Mouse (Mus musculus): ENCODE results near the gene Tceanc. TPM values are rescaled to one million over a fixed set of nuclear protein-coding genes. Genes with fewer than 3 reads are reported as not detected.

Tceanc gene
- polyA plus RNA-seq, 1 experiment from 2014 or later = 8.2 TPM

DNA sequence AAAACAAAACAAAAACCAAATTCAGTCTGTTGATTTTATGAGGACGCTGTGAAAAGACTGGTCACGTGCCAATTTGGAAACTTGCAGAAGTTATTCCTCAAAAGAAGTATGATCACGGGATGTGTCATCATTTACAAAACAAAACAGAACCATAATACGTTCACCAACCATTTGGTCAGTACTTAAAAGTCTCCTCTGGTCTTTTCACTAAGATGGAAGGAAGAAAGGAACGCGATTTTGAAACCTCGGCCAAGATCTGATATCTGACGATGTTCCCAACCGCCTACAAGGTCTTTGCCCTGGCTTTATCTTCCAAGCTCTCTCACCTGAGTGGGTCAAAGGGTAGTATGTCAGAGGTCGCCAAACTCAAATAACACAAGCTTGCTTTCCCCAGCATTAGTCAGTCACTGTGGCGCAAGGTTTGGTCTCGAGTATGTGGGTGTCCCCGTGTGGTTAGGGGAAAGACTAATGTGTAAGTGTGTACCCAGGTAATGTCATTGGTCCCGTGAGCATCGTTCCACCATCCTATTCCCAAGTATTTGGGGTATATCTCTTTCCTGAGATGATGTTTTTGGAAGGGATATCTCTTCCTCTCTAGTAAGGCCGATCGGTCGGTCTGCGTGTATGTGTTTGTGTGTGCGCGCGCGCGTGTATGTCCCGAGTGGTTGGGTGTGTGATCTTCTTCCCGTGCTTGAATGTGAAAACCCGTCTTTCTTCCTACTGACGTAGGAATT is 39.6 kb downstream of the Tceanc start:
- no peaks in the 10 kb centered on the region; the same call in 1 of the 2 replicates for H3K27me3 ChIP-seq
- H3K4me1 ChIP-seq = no peaks in the 10 kb centered on the region
- peak overlapping the region; percentile 57 for H3K4me3 ChIP-seq
- H3K36me3 ChIP-seq = no peaks in the 10 kb centered on the region
- 26% methylated on average over 28 of the region's 28 CpGs for WGBS
- peak overlapping the region; percentile 85 for H3K27ac ChIP-seq
- peak overlapping the region; percentile 45 for H3K4me2 ChIP-seq
- peak overlapping the region; percentile 63 for H3K9ac ChIP-seq
- no peak for ATAC-seq (ENCODE audit: insufficient number of reproducible peaks, low FRiP score, low TSS enrichment, low read depth)
- no peaks in the 10 kb centered on the region for H3K9me3 ChIP-seq

DNA sequence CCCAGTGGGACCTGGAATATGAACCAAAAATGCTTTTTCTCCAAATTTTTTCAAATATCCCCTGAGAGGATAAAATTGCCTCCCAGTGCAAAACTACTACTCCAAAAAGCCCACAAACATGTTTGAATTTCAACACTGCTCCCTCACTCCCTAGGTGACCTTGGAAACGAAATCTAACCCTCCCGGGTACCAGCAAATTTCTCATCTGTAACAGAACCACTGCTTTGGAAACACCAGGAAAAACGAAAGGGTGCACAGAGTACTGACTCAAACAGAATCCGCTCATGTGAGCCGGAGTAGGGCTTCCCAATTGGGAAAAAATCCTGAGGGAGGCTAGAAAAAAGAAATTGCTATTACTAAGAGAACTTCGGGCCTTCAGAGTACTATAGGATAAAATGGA is 41.0 kb downstream of the Tceanc start:
- WGBS = 53% methylated on average over 6 of the region's 6 CpGs
- peak overlapping the region; percentile 57 for H3K4me3 ChIP-seq
- no peak overlapping the region for H3K9ac ChIP-seq

DNA sequence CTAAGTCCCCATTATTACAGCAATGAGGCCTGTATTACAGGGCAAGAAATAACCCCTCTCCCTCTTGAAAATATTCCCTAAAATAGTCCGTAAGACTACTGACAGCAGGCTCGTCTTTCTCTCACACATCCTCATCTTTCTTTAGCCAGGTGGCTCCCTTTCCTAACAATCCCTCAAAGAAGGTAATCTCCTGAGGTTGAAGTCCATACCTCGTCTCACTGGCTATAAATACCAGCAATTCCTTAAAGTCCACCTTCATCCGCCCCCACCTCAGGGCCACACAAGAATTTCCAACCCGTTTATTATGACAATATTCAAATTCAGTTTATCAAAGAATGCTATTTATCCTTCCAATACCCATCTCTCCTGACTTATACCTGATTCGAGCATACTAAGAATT is 45.8 kb downstream of the Tceanc start:
- Histone ChIP-seq H3K9me3 (no peaks in the 10 kb centered on the region), H3K4me1 (no peaks in the 10 kb centered on the region), H3K9ac (no peak overlapping the region), H3K36me3 (no peaks in the 10 kb centered on the region), H3K4me3 (no peak overlapping the region), H3K4me2 (no peak overlapping the region), H3K27me3 (peaks cover 3% of the 10 kb centered on the region; the same call in 1 of the 2 replicates), H3K27ac (no peak overlapping the region)
- 73% methylated on average over 6 of the region's 6 CpGs for WGBS
- ATAC-seq (ENCODE audit: insufficient number of reproducible peaks, low FRiP score, low TSS enrichment, low read depth) = no peak

More for the DNA sequence above, 41.0 kb downstream of the Tceanc start:
- no peak for ATAC-seq (ENCODE audit: insufficient number of reproducible peaks, low FRiP score, low TSS enrichment, low read depth)
- peak overlapping the region; percentile 45 for H3K4me2 ChIP-seq
- H3K4me1 ChIP-seq = no peaks in the 10 kb centered on the region
- H3K36me3 ChIP-seq = no peaks in the 10 kb centered on the region
- no peaks in the 10 kb centered on the region; the same call in 1 of the 2 replicates for H3K27me3 ChIP-seq
- H3K27ac ChIP-seq = no peak overlapping the region
- no peaks in the 10 kb centered on the region for H3K9me3 ChIP-seq

DNA sequence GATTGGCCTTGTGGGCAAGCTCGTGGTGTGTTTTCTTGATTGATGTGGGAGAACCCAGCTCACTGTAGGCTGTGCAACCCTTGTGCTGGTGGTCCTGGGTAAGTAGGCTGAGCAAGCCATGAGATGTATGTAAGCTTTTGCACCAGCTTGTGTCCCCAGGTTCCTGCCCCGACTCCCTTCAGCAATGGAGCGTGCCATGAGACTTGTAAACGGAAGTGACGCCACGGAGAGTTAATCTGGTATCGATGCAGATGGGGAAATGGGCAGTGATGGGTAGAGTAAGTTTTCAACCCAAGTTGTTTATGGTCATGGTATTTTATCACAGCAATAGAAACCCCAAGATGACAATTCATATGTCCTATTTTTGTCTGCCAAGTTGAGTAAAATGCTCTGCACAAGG is 50.0 kb downstream of the Tceanc start:
- 92% methylated on average over 7 of the region's 7 CpGs for WGBS
- Histone ChIP-seq H3K9me3 (no peaks in the 10 kb centered on the region), H3K4me1 (no peaks in the 10 kb centered on the region), H3K9ac (no peak overlapping the region), H3K4me2 (no peak overlapping the region), H3K36me3 (no peaks in the 10 kb centered on the region), H3K27ac (no peak overlapping the region), H3K4me3 (no peak overlapping the region), H3K27me3 (0 out of 2 replicates have a peak, but pooled peaks cover 3% of the 10 kb centered on the region)
- ATAC-seq (ENCODE audit: insufficient number of reproducible peaks, low FRiP score, low TSS enrichment, low read depth) = no peak

DNA sequence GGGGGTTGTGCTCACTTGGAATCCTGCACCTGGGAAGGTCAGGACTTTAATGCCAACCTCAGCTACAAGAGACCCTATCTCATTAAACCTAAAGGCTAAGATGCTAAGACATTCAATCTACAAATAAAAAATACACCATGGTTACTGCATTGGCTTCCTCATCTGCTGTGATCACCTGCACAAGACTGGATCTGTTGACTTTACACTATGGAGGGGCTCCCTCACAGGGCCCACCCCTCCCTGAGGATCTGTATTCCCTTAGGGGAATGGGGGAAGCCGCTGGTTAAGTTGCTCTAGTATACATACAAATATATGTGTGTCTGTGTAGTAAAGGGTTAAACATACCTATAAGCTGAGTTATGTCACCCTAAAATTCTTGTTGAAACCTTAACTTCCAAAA is 62.8 kb downstream of the Tceanc start:
- ATAC-seq (ENCODE audit: insufficient number of reproducible peaks, low FRiP score, low TSS enrichment, low read depth) = no peak
- no peak overlapping the region for H3K9ac ChIP-seq
- H3K36me3 ChIP-seq = peaks cover 4% of the 10 kb centered on the region; the same call in 1 of the 2 replicates
- H3K9me3 ChIP-seq = no peaks in the 10 kb centered on the region
- no peak overlapping the region for H3K4me2 ChIP-seq
- H3K4me1 ChIP-seq = no peaks in the 10 kb centered on the region
- no peaks in the 10 kb centered on the region for H3K27me3 ChIP-seq
- 89% methylated on average over 1 of the region's 1 CpGs for WGBS
- no peak overlapping the region for H3K4me3 ChIP-seq
- H3K27ac ChIP-seq = no peak overlapping the region

DNA sequence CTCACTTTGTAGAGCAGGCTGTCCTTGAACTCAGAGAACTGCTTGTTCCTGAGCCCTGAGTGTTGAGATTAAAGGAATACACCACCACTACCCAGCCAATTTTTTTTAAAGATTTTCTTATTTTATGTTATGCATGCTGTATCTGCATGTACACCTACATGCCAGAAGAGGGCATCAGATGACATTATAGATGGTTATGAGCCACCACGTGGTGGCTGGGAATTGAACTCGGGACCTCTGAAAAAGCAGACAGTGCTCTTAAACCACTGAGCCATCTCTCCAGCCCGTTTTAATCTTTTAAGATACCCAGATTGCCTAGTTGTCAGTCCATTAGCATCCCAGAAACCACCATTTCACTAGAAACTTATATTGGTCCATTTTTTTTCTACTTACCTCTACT is 64.0 kb downstream of the Tceanc start:
- WGBS = 70% methylated on average over 3 of the region's 3 CpGs
- Histone ChIP-seq H3K4me3 (no peak overlapping the region), H3K9me3 (no peaks in the 10 kb centered on the region), H3K27me3 (no peaks in the 10 kb centered on the region), H3K9ac (no peak overlapping the region), H3K27ac (no peak overlapping the region), H3K36me3 (peaks cover 4% of the 10 kb centered on the region; the same call in 1 of the 2 replicates), H3K4me2 (no peak overlapping the region), H3K4me1 (no peaks in the 10 kb centered on the region)
- ATAC-seq (ENCODE audit: insufficient number of reproducible peaks, low FRiP score, low TSS enrichment, low read depth) = no peak

DNA sequence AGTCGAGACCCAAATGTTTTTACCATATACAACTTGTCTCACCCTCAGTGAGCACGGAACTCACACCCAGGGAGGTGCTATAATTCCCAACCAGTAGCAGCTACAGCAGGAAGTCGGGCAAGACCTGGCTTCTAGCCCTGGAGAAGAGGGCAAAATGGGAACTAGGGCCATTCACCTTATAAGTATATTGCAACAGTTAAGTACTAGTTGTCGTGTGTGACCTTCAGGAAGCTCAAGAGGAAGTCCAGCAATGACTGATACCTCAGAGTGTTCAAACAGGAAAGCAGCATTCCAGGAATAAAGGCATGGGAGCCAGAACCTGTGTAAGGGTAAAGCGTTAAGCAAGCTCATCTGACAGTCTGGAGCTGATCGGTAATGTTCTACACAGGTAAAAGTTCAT is 64.8 kb downstream of the Tceanc start:
- Histone ChIP-seq H3K9me3 (no peaks in the 10 kb centered on the region), H3K27ac (no peak overlapping the region), H3K9ac (no peak overlapping the region), H3K4me2 (no peak overlapping the region), H3K4me3 (no peak overlapping the region), H3K27me3 (0 out of 2 replicates have a peak, but pooled peaks cover 3% of the 10 kb centered on the region), H3K4me1 (no peaks in the 10 kb centered on the region), H3K36me3 (peaks cover 4% of the 10 kb centered on the region; the same call in 1 of the 2 replicates)
- no peak for ATAC-seq (ENCODE audit: insufficient number of reproducible peaks, low FRiP score, low TSS enrichment, low read depth)
- WGBS = 80% methylated on average over 6 of the region's 6 CpGs

Other genes starting within 250 kb of the Tceanc start
- gene Trappc2, start 78.0 kb downstream of the Tceanc start, polyA plus RNA-seq (2015; fragmentation: Nextera tagmentation; extraction: Ambion mirVana) = 26.0 and 33.1 TPM in 2 replicates
- 5.8 and 6.0 TPM in 2 replicates for gene Ofd1, start 77.9 kb downstream of the Tceanc start, polyA plus RNA-seq (2015; fragmentation: Nextera tagmentation; extraction: Ambion mirVana)
- gene Rab9, start 38.7 kb downstream of the Tceanc start, polyA plus RNA-seq (2015; fragmentation: Nextera tagmentation; extraction: Ambion mirVana) = 55.3 and 61.6 TPM in 2 replicates
- 143 and 150 TPM in 2 replicates for gene Egfl6, start 67.2 kb upstream of the Tceanc start, polyA plus RNA-seq (2015; fragmentation: Nextera tagmentation; extraction: Ambion mirVana)

All from limb, embryonic 15.5 days (tissue).